Mouse (Mus musculus) thymus, postnatal 10 days (tissue): ENCODE measurements around the gene Ftcd.
A peak's percentile ranks its signal among the peaks of the same experiment; 100 is the strongest.

Source experiments
- DNase-seq, 2 experiments: peaks; one replicate each; pipeline ENCODE4 v3.0.0; 2021; ENCODE audit warnings: low spot score in 2 of 2

Gene Ftcd

DNA sequence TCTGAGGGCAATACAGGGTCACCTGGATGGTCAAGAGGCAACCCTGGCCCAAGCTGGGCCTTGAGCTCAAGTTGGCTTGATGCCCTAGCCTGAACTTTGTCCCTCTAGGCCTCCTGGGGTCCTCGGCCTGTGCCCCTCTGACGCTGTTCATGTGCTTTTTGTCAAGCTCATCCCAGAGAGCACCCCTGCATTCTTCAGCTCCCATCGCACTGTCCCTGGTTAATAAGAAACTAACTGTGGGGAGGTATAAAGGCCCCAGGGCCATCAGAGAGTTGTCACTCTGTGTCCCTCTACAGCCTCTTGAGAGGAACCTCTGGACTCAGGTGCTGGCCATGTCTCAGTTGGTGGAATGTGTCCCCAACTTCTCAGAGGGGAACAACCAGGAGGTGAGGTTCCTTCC, at the start of gene Ftcd:
Gene Ftcd, plus strand, starts transcription at position 275 of the 400 bp plus-strand sequence.
- no peak for DNase-seq

GRCm38 (mm10) chr10:76530922-76531321, 44.5 kb upstream of the Ftcd start:
- no peak for DNase-seq

DNA sequence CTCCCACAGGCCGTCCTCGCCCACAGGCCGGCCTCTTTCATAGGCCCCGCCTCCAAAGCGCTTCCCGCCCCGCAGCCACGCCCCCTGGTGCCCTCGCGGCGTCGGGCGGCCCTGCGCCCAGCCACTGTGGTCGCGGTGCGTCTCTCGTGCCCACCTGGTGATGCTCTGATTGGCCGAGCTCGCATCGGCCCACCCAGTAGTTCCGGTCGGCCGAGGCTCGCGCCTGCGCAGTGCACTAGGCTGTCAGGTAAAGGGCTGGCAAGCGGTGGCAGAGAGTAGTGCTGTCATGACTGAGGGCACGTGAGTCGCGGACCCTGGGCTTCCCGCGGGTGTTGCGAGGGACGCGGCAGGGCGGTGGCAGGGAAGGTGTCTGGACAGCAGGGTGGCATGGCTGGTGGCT, 44.1 kb upstream of the Ftcd start, which contains the start of gene Lss:
Gene Lss, plus strand, starts transcription at position 214 of the 400 bp plus-strand sequence.
- DNase-seq, result peak; percentile 96

- no peak for DNase-seq
Observed at GRCm38 (mm10) chr10:76531828-76532227, 43.6 kb upstream of the Ftcd start.

GRCm38 (mm10) chr10:76535526-76535925, 39.9 kb upstream of the Ftcd start:
- no peak for DNase-seq

- DNase-seq, result no peak
Observed at GRCm38 (mm10) chr10:76537619-76538018, 37.8 kb upstream of the Ftcd start.

DNA sequence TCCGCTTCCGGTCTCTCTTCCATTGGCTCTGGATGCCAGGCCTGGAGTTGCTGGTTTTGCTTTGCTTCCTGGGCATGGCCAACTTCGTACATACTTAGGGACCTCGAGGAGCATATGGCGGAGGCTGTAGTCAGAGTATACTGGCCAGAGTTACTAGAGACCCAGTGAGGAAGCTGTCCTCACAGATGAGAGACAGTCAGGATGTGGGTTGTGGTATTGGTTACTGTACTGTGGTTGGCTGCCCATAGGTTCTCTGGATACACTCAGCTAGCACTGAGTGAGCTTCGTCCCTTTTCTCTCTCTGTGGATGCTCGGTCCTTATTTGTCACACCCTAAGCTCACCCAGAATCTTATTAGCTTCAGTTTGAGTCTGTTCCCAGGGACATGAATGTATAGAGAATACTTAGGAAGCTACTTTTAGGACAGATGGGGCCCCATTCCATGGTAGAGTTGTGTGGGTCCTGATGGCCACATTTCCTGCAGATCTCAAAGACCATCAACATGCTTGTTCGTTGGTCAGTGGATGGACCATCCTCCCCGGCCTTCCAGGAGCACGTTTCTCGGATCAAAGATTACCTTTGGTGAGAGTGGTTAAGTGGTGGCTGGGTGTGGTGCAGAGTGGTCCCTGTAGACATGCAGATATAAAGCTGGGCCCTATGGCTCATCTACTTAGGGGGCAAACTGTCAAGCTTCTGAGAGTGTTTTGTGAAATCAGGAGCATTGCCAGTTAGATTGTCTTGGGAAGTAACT, 33.9 kb upstream of the Ftcd start:
- no peak for DNase-seq

- peak; percentile 20 to 21 for DNase-seq
Observed at GRCm38 (mm10) chr10:76542636-76543375, 32.6 kb upstream of the Ftcd start.

GRCm38 (mm10) chr10:76546566-76546965, 28.9 kb upstream of the Ftcd start:
- no peak for DNase-seq

GRCm38 (mm10) chr10:76548218-76548617, 27.2 kb upstream of the Ftcd start:
- no peak for DNase-seq

DNA sequence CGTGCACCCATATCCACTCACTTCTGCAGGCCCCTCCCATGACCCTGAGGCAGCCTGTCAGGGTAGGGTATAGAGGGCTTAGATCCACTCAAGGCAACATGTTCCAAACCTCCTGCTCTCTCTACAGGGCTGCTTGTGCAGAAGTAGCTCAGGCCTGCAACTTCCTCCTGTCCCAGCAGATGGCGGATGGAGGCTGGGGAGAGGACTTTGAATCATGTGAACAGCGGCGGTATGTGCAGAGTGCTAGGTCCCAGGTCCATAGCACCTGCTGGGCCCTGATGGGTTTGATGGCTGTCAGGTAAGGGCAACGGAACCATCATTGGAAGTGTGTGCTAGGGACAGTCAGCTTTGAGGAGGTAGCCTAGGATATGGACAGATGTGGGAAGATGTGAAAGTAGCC, 25.0 kb upstream of the Ftcd start:
- DNase-seq, result no peak

- no peak for DNase-seq
Observed at GRCm38 (mm10) chr10:76551556-76551955, 23.9 kb upstream of the Ftcd start.

DNA sequence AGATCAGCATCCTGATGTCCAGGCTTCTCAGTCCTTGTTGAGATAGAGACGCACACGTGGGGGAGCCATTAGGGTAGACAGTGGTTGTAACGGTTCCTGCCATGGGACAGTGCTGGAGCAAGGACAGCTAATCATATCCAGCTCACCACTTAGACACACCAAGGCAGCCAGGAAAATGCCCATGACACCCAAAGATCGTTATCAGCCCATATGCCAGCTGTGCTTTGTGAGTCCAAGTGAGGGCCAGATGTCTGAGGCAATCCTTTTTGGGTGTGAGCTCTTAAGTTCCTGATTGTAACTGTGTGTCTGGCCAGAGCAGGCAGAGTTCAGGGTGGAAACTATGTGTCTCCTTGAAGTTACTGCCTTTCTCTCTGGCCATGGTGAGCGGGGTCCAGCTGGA, 21.4 kb upstream of the Ftcd start:
- no peak for DNase-seq

DNA sequence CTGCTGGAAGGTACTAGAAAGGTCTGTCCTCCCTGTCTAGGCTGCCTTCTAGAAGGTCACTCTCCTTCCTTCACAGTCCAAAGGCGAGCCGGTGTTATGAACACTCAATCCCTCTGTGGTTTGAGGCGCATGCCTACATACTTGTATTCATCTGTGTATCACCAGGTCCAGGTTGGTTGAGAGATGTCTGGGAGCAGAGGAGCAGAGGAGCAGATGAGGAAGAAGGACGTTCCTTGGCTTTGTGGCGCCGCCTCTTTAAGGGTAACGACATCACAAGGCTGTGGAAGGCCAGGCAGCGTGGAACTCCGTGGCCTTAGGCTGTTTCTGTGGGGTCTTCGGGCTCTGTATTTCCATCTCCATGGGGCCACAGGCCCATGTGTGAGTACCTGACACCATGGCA, 13.5 kb upstream of the Ftcd start, which contains the start of gene Spatc1l:
Gene Spatc1l, plus strand, starts transcription at position 301 of the 400 bp plus-strand sequence.
- no peak for DNase-seq

DNA sequence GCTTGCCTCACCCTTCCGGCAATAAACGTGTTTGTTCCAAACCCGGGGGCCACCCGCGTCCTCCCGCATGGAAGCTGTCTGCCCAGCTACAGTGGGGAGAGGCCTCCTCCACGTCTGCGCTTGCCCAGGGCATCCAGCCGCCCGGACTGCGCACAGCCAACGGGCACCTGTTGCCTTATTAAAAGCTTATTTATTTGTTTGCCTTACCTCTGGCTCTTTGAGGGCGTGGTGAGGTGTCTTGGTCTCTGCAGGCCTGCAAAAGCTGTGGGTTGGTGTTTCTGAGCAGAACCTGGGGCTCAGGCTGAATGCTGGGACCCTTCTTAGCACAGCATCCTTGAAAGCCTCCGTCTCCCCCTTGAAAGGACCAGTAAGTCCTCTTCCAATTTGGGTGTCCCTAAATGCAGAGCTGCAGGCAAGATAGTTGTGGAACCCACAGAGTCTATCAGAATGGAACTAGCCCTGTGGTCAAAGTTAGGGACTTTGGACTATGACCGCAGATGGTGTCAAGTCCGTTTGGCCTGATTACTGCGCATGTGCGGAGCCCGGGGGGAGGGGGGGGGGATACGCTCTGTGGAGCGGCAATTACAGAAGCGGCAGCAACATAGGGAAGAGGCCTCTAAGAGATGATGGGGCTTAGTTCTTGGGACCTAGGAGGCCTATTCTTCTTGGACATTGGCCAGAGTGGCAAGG, 5.3 kb upstream of the Ftcd start:
- no peak for DNase-seq

DNA sequence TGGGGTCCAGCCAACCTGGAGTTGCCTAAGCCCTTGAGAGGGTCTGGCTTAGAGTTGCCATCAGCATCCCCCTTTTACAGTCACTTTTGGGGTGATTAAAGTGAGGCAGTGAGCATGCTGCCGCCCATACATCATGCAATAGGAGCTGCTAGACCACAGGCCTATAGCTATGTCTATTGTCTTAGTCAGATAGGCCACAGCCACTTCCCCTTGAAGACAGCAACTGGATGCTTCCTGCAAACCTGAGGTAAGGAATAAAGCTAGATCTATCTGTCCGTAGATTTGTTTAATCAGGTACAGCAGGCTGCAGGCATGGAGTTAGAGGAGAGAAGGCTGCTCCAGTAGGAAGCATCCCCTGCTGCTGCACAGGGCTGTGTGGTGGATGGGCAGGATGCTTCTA, 4.4 kb upstream of the Ftcd start:
- no peak for DNase-seq

GRCm38 (mm10) chr10:76572151-76572550, 3.3 kb upstream of the Ftcd start:
- DNase-seq, result no peak

DNA sequence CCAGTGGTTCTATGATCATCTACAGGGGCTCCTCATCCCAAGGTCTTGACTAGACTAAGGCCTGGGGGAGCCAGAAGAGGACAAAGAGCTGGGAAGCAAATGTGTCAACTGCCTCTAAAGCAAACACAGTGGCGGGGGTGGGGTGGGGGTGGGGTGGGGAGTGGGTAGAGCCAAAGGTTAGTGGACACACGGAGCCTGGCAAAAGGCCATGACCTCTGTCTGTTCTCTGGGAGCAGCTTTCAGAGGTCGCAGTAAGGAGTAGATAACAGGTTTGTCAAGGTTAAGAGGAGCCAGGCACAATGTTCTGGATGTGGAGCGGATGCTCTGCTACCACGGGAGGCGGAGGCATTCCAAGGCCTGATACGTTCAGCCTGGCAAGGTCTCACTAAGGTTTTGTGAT, 1.5 kb downstream of the Ftcd start:
- no peak for DNase-seq

DNA sequence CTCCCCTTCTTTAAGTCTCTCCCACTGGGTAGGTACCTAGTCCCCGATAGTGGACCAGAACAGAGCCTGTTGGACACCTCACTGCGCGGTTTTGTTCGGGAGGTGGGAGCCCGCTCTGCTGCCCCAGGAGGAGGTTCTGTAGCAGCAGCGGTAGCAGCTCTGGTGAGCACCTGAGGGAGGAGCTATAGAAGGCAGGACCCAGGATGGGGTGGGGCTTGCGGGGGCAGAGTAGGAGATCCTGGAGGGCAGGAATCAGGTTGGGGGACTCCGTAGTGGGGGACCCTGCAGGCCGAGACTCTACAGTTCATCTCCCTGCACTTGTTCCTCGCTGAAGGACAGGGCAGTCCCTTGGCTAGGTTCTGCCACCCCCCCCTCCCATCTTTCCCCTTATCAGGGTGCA, 8.7 kb downstream of the Ftcd start:
- DNase-seq, result no peak

GRCm38 (mm10) chr10:76586190-76586589, 10.7 kb downstream of the Ftcd start:
- no peak for DNase-seq

- no peak for DNase-seq
Observed at GRCm38 (mm10) chr10:76590197-76590596, 14.7 kb downstream of the Ftcd start.

GRCm38 (mm10) chr10:76596338-76596737, 20.9 kb downstream of the Ftcd start:
- no peak for DNase-seq

DNA sequence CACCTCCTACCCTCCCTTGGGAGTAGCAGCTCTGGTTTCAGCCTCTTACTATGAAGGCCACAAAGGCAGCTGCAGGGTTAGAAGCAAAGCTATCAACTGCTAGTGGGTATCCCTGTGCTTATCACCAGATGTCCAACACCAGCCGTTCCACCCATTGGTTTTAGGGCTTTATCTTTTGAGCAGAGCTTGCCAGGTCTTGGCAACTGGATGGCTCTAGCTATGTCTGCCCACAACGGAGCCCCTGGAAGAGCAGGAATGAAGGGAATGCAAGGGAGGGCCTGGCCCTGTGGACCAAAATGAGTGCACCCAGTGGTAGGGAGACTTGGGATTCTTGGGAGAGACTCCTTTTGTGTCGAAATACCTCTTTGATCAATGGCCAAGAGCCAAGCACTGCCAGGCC, 27.2 kb downstream of the Ftcd start:
- DNase-seq, result no peak
